Mouse (Mus musculus) stomach, embryonic 16.5 days (tissue): Measurements from ENCODE around the gene Agap2. TPM values are rescaled to one million over a fixed set of nuclear protein-coding genes. Genes with fewer than 3 reads are reported as not detected.
"Not testable (repeated sequence)": the region's sequence is repeated elsewhere in the genome, so short reads cannot be mapped to it uniquely, and the experiment has no call there.

Source experiments
- ATAC-seq: fragments of 200-750 bp; cut with Nextera tagmentation; 2 replicates; pipeline ENCODE4 v1.8.0; 2017; ENCODE audit warnings: moderate number of reproducible peaks, moderate TSS enrichment; ENCODE audit not compliant: insufficient read depth, low FRiP score
- H3K27ac ChIP-seq: fragments of 300-500 bp; sonication (generic); 2 replicates; pipeline ENCODE4 v1.5.1; 2014; ENCODE audit warnings: low read length
- H3K27me3 ChIP-seq: fragments of 300-500 bp; sonication (generic); 2 replicates; pipeline ENCODE4 v1.6.1; 2014; ENCODE audit warnings: low read length, control low read depth, mixed read lengths; ENCODE audit not compliant: control insufficient read depth, insufficient read depth
- H3K36me3 ChIP-seq: fragments of 300-500 bp; sonication (generic); 2 replicates; pipeline ENCODE4 v1.6.1; 2014; ENCODE audit warnings: low read length; ENCODE audit not compliant: control insufficient read depth, insufficient read depth
- H3K4me1 ChIP-seq: fragments of 300-500 bp; sonication (generic); 2 replicates; pipeline ENCODE4 v1.6.1; 2014; ENCODE audit warnings: low read length, control low read depth, mixed read lengths; ENCODE audit not compliant: control insufficient read depth, insufficient read depth
- H3K4me2 ChIP-seq: fragments of 300-500 bp; sonication (generic); 2 replicates; pipeline ENCODE4 v1.6.1; 2014; ENCODE audit warnings: low read depth, low read length, mixed read lengths
- H3K4me3 ChIP-seq: fragments of 300-500 bp; sonication (generic); replicated peaks from 2 replicates; pipeline ENCODE4 v1.5.1; 2014; ENCODE audit warnings: mild to moderate bottlenecking, low read length
- H3K9ac ChIP-seq: fragments of 300-500 bp; sonication (generic); 2 replicates; pipeline ENCODE4 v1.6.1; 2014; ENCODE audit warnings: low read length
- H3K9me3 ChIP-seq: fragments of 300-500 bp; sonication (generic); replicated peaks from 2 replicates; pipeline ENCODE4 v1.6.1; 2016; ENCODE audit warnings: low read length, control low read depth; ENCODE audit not compliant: control insufficient read depth
- WGBS: fragments of 180-500 bp; shearing (Covaris S2); extraction: QIAGEN DNeasy Blood & Tissue Kit; methylation state at CpG from one replicate; pipeline ENCODE4 v1.1.7; 2014; 5-methylcytosine and 5-hydroxymethylcytosine counted together
- polyA plus RNA-seq: library from polyadenylated mRNA; unstranded; fragments of >200 nt; fragmentation: Nextera tagmentation; extraction: Ambion mirVana; gene quantifications from 2 replicates; pipeline ENCODE4 v1.2.1, GENCODE M21; 2015

Agap2 gene
- polyA plus RNA-seq, 1 experiment from 2014 or later = 0.62 TPM

- Histone ChIP-seq H3K36me3 (peaks cover 5% of the 10 kb centered on the region; the same call in 1 of the 2 replicates), H3K9ac (no peak overlapping the region), H3K27ac (no peak overlapping the region), H3K4me3 (no peak overlapping the region), H3K4me1 (peaks cover 15% of the 10 kb centered on the region), H3K9me3 (no peaks in the 10 kb centered on the region), H3K4me2 (no peak overlapping the region), H3K27me3 (peaks cover 5% of the 10 kb centered on the region; the same call in 1 of the 2 replicates)
- ATAC-seq = no peak
- 80% methylated on average over 20 of the region's 20 CpGs for whole genome bisulfite sequencing
These were observed 18.6 kb upstream of the Agap2 start for GRCm38 (mm10) chr10:127056490-127056889.

- H3K27ac ChIP-seq = no peak overlapping the region
- no peaks in the 10 kb centered on the region for H3K27me3 ChIP-seq
- no peak for ATAC-seq
- peak overlapping the region; percentile 75; the same call in 1 of the 2 replicates for H3K4me3 ChIP-seq
- peaks cover 15% of the 10 kb centered on the region for H3K4me1 ChIP-seq
- peaks cover 5% of the 10 kb centered on the region; the same call in 1 of the 2 replicates for H3K36me3 ChIP-seq
- peak overlapping the region; percentile 89; the same call in 1 of the 2 replicates for H3K9ac ChIP-seq
- H3K9me3 ChIP-seq = no peaks in the 10 kb centered on the region
- peak overlapping the region; percentile 96 for H3K4me2 ChIP-seq
- WGBS = 2% methylated on average over 9 of the region's 9 CpGs
These were observed 16.9 kb upstream of the Agap2 start for GRCm38 (mm10) chr10:127058161-127058560.

- H3K4me3 ChIP-seq = peak overlapping the region; percentile 75
- no peak overlapping the region for H3K27ac ChIP-seq
- peak overlapping the region; percentile 96 for H3K4me2 ChIP-seq
- H3K9ac ChIP-seq = peak overlapping the region; percentile 89
- WGBS = 6% methylated on average over 8 of the region's 8 CpGs
- H3K27me3 ChIP-seq = no peaks in the 10 kb centered on the region
- no peaks in the 10 kb centered on the region for H3K9me3 ChIP-seq
- peaks cover 5% of the 10 kb centered on the region; the same call in 1 of the 2 replicates for H3K36me3 ChIP-seq
- ATAC-seq = no peak
- peaks cover 15% of the 10 kb centered on the region for H3K4me1 ChIP-seq
These were observed 16.4 kb upstream of the Agap2 start for GRCm38 (mm10) chr10:127058708-127059107.

- peak overlapping the region; percentile 89 for H3K9ac ChIP-seq
- H3K27me3 ChIP-seq = no peaks in the 10 kb centered on the region
- peaks cover 5% of the 10 kb centered on the region; the same call in 1 of the 2 replicates for H3K36me3 ChIP-seq
- peak overlapping the region; percentile 96 for H3K4me2 ChIP-seq
- ATAC-seq = no peak
- no peaks in the 10 kb centered on the region for H3K9me3 ChIP-seq
- H3K4me3 ChIP-seq = peak overlapping the region; percentile 75
- H3K4me1 ChIP-seq = peaks cover 15% of the 10 kb centered on the region
- WGBS = under 1% methylated on average over 80 of the region's 92 CpGs
- peak overlapping the region; percentile 60 for H3K27ac ChIP-seq
These were observed 15.7 kb upstream of the Agap2 start for GRCm38 (mm10) chr10:127059174-127059967.

GRCm38 (mm10) chr10:127059968-127060916, 14.8 kb upstream of the Agap2 start, which contains the start of gene March9:
TSS of gene March9 (minus strand) at chr10:127060184.
- WGBS = 1% methylated on average over 48 of the region's 72 CpGs
- H3K9ac ChIP-seq = peak within 1 kb of the TSS; percentile 89
- ATAC-seq = peak; percentile 57
- H3K27me3 ChIP-seq = no peaks in the 10 kb centered on the region
- H3K27ac ChIP-seq = peak within 1 kb of the TSS; percentile 60
- H3K9me3 ChIP-seq = no peaks in the 10 kb centered on the region
- H3K36me3 ChIP-seq = peaks cover 10% of the 10 kb centered on the region; the same call in 1 of the 2 replicates
- H3K4me2 ChIP-seq = peak within 1 kb of the TSS; percentile 96
- H3K4me3 ChIP-seq = peak within 1 kb of the TSS; percentile 75
- H3K4me1 ChIP-seq = peaks cover 23% of the 10 kb centered on the region

DNA sequence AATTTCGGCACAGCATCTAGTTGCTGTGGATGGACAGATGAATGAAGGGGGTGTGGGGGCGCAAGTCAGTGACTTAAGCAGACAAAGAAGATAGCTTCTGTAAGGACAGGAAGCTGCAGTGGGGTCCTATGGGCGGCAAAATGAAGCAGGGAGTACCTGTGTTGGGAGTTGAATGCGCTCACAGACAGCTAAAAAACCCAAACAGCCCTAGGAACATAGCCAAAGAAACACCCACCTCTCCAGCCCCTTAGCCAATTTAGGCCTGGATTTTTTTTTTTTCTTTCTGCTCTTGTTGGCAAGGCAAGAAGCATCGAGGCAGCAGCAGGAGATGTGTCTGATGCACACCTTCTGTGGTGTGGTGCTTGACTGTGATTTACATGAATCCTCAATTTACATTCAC, 14.0 kb upstream of the Agap2 start:
- no peak overlapping the region for H3K4me2 ChIP-seq
- H3K4me1 ChIP-seq = peaks cover 26% of the 10 kb centered on the region
- H3K36me3 ChIP-seq = peaks cover 19% of the 10 kb centered on the region
- WGBS = 49% methylated on average over 5 of the region's 5 CpGs
- no peak for ATAC-seq
- no peak overlapping the region for H3K27ac ChIP-seq
- H3K9ac ChIP-seq = no peak overlapping the region
- no peak overlapping the region for H3K4me3 ChIP-seq
- no peaks in the 10 kb centered on the region for H3K9me3 ChIP-seq
- no peaks in the 10 kb centered on the region for H3K27me3 ChIP-seq

DNA sequence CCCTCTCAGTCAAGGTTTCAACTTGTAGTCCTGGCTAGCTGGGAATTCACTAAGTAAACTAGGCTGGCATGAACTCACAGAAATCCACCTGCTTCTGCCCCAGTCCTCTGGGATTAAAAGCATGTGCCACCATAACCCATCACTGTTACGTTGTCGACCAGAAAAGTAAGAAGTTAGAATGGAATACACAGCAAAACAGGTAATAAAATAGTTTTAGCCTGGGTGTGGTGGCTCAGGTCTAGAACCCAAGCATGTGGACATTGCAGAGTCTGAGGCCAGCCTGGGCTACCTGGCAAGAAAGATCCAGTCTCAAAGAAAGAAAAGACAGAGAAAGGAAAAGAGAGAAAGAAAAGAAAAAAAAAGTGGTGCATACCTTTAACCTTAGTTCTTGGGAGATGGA, 13.6 kb upstream of the Agap2 start:
- peaks cover 26% of the 10 kb centered on the region for H3K4me1 ChIP-seq
- H3K36me3 ChIP-seq = peaks cover 23% of the 10 kb centered on the region
- H3K9ac ChIP-seq = no peak overlapping the region
- no peak overlapping the region for H3K27ac ChIP-seq
- no peaks in the 10 kb centered on the region for H3K27me3 ChIP-seq
- H3K9me3 ChIP-seq = no peaks in the 10 kb centered on the region
- 81% methylated on average over 2 of the region's 2 CpGs for WGBS
- H3K4me2 ChIP-seq = no peak overlapping the region
- ATAC-seq = no peak
- no peak overlapping the region for H3K4me3 ChIP-seq

DNA sequence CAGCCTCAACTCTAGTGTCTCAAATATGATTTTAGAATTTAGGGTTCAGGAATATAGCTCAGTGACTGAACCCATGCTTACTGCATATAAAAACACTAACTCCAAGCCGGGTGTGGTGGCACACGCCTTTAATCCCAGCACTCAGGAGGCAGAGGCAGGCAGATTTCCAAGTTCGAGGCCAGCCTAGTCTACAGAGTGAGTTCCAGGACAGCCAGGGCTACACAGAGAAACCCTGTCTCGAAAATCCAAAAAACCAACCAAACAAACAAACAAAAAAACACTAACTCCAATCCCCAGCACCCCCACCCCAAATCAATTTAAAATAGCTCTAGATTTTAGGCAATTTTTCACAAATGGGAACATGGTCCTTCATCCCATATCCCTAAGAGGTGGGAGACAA, 13.0 kb upstream of the Agap2 start:
- not testable (repeated sequence) for H3K27ac ChIP-seq, H3K4me3 ChIP-seq, H3K9ac ChIP-seq, H3K27me3 ChIP-seq, H3K9me3 ChIP-seq, ATAC-seq, H3K4me2 ChIP-seq
- peaks cover 26% of the 10 kb centered on the region for H3K4me1 ChIP-seq
- H3K36me3 ChIP-seq = peaks cover 27% of the 10 kb centered on the region
- 92% methylated on average over 4 of the region's 4 CpGs for WGBS
